15 mouse cellular contexts compared by ENCODE assay signal in the genomic region with DNA sequence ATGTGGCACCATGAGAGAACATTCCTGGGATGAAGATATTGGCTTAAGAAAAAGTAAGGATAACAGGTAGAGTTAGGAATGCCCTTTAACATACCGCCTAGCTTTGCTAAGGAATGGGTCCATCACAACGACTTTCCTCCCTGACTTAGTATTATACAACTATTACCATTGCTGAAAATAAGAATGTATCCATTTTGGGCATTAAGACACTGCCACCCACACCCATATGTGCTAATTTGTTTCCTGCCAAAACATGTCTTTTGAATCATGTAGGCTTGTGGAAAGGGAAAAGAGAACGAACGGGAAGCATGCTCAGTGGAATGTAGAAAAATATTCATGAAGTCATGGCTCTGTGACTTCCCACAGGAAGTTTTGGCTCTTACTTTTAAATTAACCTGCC.
DNase-seq lines count a peak whose midpoint lies in the region; TF ChIP-seq lines count a peak whose summit lies in the region.
"Had no signal": no experiment of that assay in that cellular context is flagged by ENCODE, and none has a peak within 500 bp of the region (broad histone marks: within the 10 kb centered on the region; RNA-seq: fewer than 3 reads in every experiment).

No protein-coding gene starts in this region.

- TF ChIP-seq POLR2A in kidney, adult 2 months (IDR thresholded peaks at IDR 0.05; ENCODE audit: low read depth, low read length): no peak
- TF ChIP-seq POLR2A in cortical plate, adult 2 months (IDR thresholded peaks at IDR 0.05; ENCODE audit: extremely low read depth, insufficient read depth, low read length): no peak

- 53% methylated on average over 4 of the region's 4 CpGs for WGBS in kidney, adult 2 months

- H3K4me3 ChIP-seq in kidney, adult 2 months (ENCODE audit: insufficient read depth, low read depth, low read length): no peak overlapping the region
- H3K4me3 ChIP-seq in cortical plate, adult 2 months (ENCODE audit: insufficient read depth, low read length): no peak overlapping the region
- H3K4me3 ChIP-seq: embryonic facial prominence, embryonic 13.5 days; forebrain, embryonic 10.5 days; hindbrain, embryonic 10.5 days; stomach, embryonic 15.5 days had no signal

- intact Hi-C loops in left cerebral cortex, postnatal 25 days (cut with DNase I): loop anchor here (10.0 kb wide), 3 partner anchors 202 to 368 kb away; no protein-coding TSS in a partner anchor

- H3K36me3 ChIP-seq in kidney, adult 2 months (ENCODE audit: control insufficient read depth, insufficient read depth, low read length): no peaks in the 10 kb centered on the region
- H3K36me3 ChIP-seq: embryonic facial prominence, embryonic 13.5 days; forebrain, embryonic 10.5 days; hindbrain, embryonic 10.5 days; stomach, embryonic 15.5 days had no signal

- H3K27ac ChIP-seq in kidney, adult 2 months (ENCODE audit: insufficient read depth, low read depth, low read length): peak overlapping the region; percentile 23; the same call in 1 of the 2 replicates
- H3K27ac ChIP-seq in cortical plate, adult 2 months (ENCODE audit: insufficient read depth, low read length): peak overlapping the region; percentile 87
- H3K27ac ChIP-seq: embryonic facial prominence, embryonic 13.5 days; forebrain, embryonic 10.5 days; hindbrain, embryonic 10.5 days; stomach, embryonic 15.5 days had no signal

- no peaks in the 10 kb centered on the region for H3K4me1 ChIP-seq in kidney, adult 2 months (ENCODE audit: control insufficient read depth, insufficient read depth, low read length)
- H3K4me1 ChIP-seq in cortical plate, adult 2 months (ENCODE audit: control insufficient read depth, insufficient read depth, low read length): no peaks in the 10 kb centered on the region; the same call in 1 of the 2 replicates
- H3K4me1 ChIP-seq: embryonic facial prominence, embryonic 13.5 days; forebrain, embryonic 10.5 days; hindbrain, embryonic 10.5 days; stomach, embryonic 15.5 days had no signal

- TF ChIP-seq CTCF in kidney, adult 2 months (conservative IDR thresholded peaks at IDR 0.05; ENCODE audit: insufficient read depth, insufficient read length, low read depth, low read length): no peak
- no peak for TF ChIP-seq CTCF in cortical plate, adult 2 months (IDR thresholded peaks at IDR 0.05; ENCODE audit: extremely low read depth, insufficient read depth, low read length)

- H3K27me3 ChIP-seq in kidney, adult 2 months (replicated peaks; ENCODE audit: control insufficient read depth, insufficient read depth, low read length): no peaks in the 10 kb centered on the region
- H3K27me3 ChIP-seq: embryonic facial prominence, embryonic 13.5 days; stomach, embryonic 15.5 days had no signal

- peak; percentile 37 for DNase-seq in kidney, adult 2 months
- DNase-seq in kidney, postnatal 10 days: no peak
- peak; percentile 62 to 74 for DNase-seq in layer of hippocampus, adult 8-10 months (ENCODE audit: low spot score in 2 of 2)
- peak; percentile 68 to 94 for DNase-seq in left cerebral cortex, postnatal 25 days (ENCODE audit: low spot score in 2 of 2)
- DNase-seq in urinary bladder, postnatal 14 days (ENCODE audit: low spot score): no peak
- DNase-seq in testis, postnatal 10 days (ENCODE audit: low spot score): no peak
- no peak for DNase-seq in lung, postnatal 4 days
- DNase-seq: cerebellum, adult 11-12 months; heart, adult 11 months; thymus, postnatal 14 days had no signal

Comparison
In these comparisons a context has a peak if more than half of its experiments do, and no peak if none do; other contexts are left out.
1. DNase-seq: peak in kidney, adult 2 months (single experiment), layer of hippocampus, adult 8-10 months (2 of 2) and left cerebral cortex, postnatal 25 days (2 of 2); none in kidney, postnatal 10 days (single experiment), urinary bladder, postnatal 14 days (single experiment), testis, postnatal 10 days (single experiment) and lung, postnatal 4 days (0 of 2).